Mouse (Mus musculus): ENCODE data around the gene Ubxn11.

DNA sequence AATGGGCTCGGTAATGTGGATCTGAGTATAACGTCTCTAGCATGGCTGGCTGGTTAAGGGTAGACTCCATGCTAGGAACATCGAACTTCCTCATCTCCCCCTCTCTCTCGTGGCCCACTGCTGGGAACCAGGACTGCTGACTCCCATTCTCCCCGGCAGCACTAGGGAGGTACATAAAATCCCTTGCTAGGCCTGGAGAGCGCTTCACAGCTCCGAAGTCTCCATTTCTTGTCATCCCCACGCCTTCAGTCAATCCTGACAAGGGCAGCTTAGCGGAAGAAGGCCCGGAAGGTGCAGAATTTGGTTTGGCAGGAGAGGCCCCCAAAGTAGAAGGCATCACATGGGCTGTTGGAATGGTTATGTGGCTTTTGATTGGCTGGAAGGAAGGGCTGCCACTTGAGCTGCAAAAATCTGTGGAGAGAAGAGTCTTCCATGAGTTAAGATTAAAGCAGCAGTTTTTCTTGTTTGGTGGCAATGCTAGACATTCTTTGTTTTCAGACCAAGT is 53.6 kb downstream of the Ubxn11 start:
- no peak for TF ChIP-seq E2F4 (IDR thresholded peaks at IDR 0.05; ENCODE audit: insufficient replicate concordance, low read depth, low read length)
- no peak for TF ChIP-seq RCOR1 (conservative IDR thresholded peaks at IDR 0.05; ENCODE audit: low read depth, low read length)
- no peak for TF ChIP-seq NELFE (IDR thresholded peaks at IDR 0.05; ENCODE audit: low read depth, low read length)
- TF ChIP-seq SMC3 (IDR thresholded peaks at IDR 0.05; ENCODE audit: low read depth, low read length) = no peak

All from CH12.LX (cell line).